Mouse (Mus musculus) embryonic fibroblast, embryonic 13.5 days (primary cell): ENCODE measurements around the gene Gm49661. TPM values are rescaled to one million over a fixed set of nuclear protein-coding genes. Genes with fewer than 3 reads are reported as not detected.

ENCODE experiments used
- H3K27ac ChIP-seq: 2 replicates; pipeline ENCODE4 v1.5.1; 2012; ENCODE audit warnings: low read length, control low read depth, inconsistent platforms; ENCODE audit not compliant: insufficient read depth
- H3K4me1 ChIP-seq: 2 replicates; pipeline ENCODE4 v1.6.1; 2011; ENCODE audit warnings: low read length; ENCODE audit not compliant: control insufficient read depth, insufficient read depth
- H3K4me3 ChIP-seq: 2 replicates; pipeline ENCODE4 v1.5.1; 2011; ENCODE audit warnings: mild to moderate bottlenecking, control low read depth, low read length; ENCODE audit not compliant: insufficient read depth
- CTCF ChIP-seq: IDR thresholded peaks from 2 replicates; pipeline ENCODE4 v1.5.1; 2011; ENCODE audit warnings: mild to moderate bottlenecking, control low read depth, low read length, moderate library complexity, borderline replicate concordance; ENCODE audit not compliant: insufficient read depth
- POLR2A ChIP-seq: IDR thresholded peaks from 2 replicates; pipeline ENCODE4 v1.6.1; 2011; ENCODE audit warnings: low read depth, mild to moderate bottlenecking, control low read depth, low read length, moderate library complexity
- polyA plus RNA-seq: library from polyadenylated mRNA; stranded (reverse); fragments of >200 nt; gene quantifications from 2 replicates; pipeline ENCODE4 v1.2.4, GENCODE M21; 2011; ENCODE audit warnings: low read depth; ENCODE audit not compliant: missing spikeins, insufficient read length

Gm49661 gene
- polyA plus RNA-seq, 1 experiment, result not detected

DNA sequence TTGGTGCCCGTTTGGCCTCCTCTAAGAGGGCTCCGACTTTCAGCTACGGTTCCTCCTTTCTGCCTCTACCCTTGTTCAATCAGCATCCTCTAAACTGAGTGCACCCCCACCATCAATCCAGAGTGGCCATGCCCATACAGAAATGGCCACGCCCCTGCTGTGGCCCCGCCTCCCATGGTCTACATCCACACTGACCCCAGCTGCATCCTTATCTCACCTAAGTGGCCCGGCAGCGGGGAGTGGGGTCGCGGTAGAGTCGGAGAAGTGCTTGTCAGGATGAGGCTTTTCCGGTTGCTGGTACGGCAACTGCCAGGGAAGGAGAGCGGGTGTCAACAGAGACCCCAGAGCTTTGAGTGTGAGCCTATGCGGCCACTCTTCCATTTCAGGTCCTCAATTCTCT, 33.7 kb downstream of the Gm49661 start:
- Histone ChIP-seq H3K4me3 (no peak overlapping the region), H3K4me1 (0 out of 2 replicates have a peak, but pooled peaks cover 3% of the 10 kb centered on the region), H3K27ac (no peak overlapping the region)
- TF ChIP-seq CTCF (no peak), POLR2A (no peak)

DNA sequence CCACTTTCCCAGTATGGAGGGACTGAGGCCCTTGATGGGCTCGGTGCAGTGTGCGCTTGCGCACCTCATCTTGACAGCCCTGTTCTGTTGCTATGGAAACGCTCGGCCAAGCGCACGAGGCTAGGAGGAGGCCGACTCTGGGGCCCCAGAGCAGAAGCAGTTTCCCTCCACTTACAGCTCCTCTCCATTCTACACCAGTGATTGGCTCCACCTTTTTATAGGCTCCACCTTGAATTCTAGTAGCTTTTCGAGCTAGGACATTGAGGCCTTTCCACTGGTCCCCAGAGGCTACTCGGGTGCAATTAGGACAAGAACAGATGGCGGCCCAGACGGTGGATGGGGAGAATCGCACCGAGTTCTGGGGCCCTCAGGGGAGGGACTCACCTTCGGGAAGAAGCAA, 34.4 kb downstream of the Gm49661 start:
- H3K4me3 ChIP-seq, result no peak overlapping the region
- 0 out of 2 replicates have a peak, but pooled peaks cover 3% of the 10 kb centered on the region for H3K4me1 ChIP-seq
- no peak overlapping the region for H3K27ac ChIP-seq
- TF ChIP-seq POLR2A (no peak), CTCF (no peak)

- Histone ChIP-seq H3K27ac (no peak overlapping the region), H3K4me3 (no peak overlapping the region), H3K4me1 (0 out of 2 replicates have a peak, but pooled peaks cover 3% of the 10 kb centered on the region)
- TF ChIP-seq CTCF (no peak), POLR2A (no peak)
These were observed 35.3 kb downstream of the Gm49661 start for GRCm38 (mm10) chr8:84933767-84934559.

GRCm38 (mm10) chr8:84930582-84930981, 38.7 kb downstream of the Gm49661 start:
- Histone ChIP-seq H3K4me1 (no peaks in the 10 kb centered on the region), H3K27ac (no peak overlapping the region), H3K4me3 (no peak overlapping the region)
- TF ChIP-seq CTCF (no peak), POLR2A (no peak)

GRCm38 (mm10) chr8:84928456-84929306, 40.6 kb downstream of the Gm49661 start:
- no peak overlapping the region for H3K27ac ChIP-seq
- no peaks in the 10 kb centered on the region for H3K4me1 ChIP-seq
- H3K4me3 ChIP-seq, result no peak overlapping the region
- TF ChIP-seq CTCF, result peak; percentile 97
- TF ChIP-seq POLR2A, result no peak

DNA sequence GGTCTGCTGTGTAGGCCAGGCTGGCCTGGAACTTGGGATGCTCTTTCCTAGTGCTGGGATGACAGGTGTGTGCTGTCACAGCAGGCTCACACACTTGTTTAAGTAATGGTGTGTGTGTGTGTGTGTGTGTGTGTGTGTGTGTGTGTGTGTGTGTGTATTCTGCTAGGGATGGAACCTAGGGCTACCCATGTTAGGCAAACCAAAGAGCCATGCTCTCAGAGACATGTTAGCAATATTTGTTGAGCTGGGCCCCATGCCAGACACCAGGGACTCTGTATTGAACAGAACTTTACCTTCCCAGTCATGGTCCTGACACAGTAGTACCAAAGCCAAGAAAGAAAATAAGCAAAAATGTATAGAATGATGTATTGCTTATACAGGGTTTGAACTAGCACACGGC, 41.7 kb downstream of the Gm49661 start:
- Histone ChIP-seq H3K4me1 (no peaks in the 10 kb centered on the region), H3K4me3 (no peak overlapping the region), H3K27ac (no peak overlapping the region)
- TF ChIP-seq POLR2A (no peak), CTCF (no peak)

DNA sequence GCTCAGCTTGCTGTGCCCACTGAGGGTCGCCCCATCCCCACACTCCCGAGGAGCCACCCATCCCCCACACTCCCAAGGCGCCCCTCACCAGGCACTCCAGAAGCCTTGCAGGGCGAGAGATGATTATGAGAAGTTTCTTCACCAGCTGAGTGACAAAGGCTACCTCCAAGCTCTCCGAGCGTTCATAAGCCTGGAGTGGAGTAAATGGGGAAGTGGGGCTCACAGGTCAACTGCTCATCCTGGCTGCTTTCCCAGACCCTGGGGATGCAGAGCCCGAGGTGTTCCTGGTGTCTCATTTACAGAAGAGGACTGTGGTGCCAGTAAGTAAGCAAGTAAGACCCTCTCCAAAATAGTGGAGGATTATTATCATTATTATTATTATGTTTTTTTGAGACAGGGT, 43.7 kb downstream of the Gm49661 start:
- H3K4me1 ChIP-seq, result peaks cover 5% of the 10 kb centered on the region
- TF ChIP-seq CTCF (no peak), POLR2A (no peak)
- no peak overlapping the region for H3K27ac ChIP-seq
- H3K4me3 ChIP-seq, result no peak overlapping the region

DNA sequence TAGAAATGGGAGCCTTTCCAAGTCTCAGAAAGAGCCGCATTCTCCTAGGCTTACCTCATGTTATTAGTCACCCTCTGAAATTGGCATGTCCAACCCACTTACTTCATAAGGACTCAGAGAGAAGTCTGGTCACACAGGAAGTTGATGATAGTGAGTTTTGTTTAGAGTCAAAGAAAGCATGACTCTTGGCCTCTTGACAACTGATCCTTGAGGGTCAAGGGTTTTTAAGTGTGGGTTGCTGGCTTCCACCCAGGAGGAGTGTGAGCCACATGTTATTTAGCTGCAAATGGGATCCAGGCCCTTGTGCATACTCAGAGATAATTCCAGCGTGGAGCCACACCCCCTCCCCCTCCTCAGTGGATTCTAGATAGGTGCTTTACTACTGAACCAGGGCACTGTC, 47.6 kb downstream of the Gm49661 start:
- Histone ChIP-seq H3K4me1 (peaks cover 5% of the 10 kb centered on the region), H3K4me3 (no peak overlapping the region)
- TF ChIP-seq CTCF (no peak), POLR2A (no peak)

DNA sequence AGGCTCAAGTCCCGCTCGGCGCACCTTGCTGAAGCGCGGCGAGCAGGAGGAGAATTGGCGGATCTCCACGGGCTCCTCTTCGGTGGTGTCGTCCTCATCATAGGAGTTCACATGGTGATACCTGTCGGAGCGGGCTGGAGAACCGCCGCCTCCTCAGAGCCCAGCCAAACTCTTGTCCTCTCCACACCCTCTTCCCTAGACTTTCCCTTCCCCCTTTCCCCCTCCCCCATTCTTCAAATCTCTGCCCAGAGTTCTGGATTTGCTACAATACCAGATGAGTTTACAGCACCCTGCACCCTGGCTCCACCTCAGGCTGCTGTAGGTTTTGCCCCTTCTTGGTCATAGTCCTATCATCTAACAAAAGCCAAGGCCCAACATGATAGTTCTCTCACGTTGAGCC, 50.6 kb downstream of the Gm49661 start:
- Histone ChIP-seq H3K4me3 (no peak overlapping the region), H3K4me1 (peaks cover 5% of the 10 kb centered on the region), H3K27ac (no peak overlapping the region)
- TF ChIP-seq CTCF (no peak), POLR2A (no peak)

More for the DNA sequence above, 47.6 kb downstream of the Gm49661 start:
- H3K27ac ChIP-seq, result no peak overlapping the region

DNA sequence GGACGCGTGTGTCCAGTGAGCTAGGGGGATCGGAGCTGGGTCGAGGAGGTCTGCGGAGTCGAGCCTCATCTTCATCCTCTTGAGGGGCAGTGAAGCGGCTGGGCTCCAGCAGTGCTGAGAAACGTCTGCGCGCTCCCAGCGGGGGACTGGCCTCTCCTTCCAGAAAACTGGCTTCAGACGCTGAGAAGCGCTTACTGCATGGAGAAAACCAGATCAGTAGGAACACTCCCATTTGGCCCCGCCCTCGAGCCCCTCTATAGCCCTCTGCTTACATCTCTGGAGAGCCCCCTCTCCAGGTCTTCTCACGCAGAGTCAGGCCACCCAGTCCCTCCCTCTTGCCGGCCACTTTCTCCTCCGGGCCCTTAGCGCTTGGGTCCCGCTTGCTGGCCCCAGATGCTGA, 51.5 kb downstream of the Gm49661 start:
- Histone ChIP-seq H3K4me1 (peaks cover 5% of the 10 kb centered on the region), H3K27ac (no peak overlapping the region), H3K4me3 (no peak overlapping the region)
- TF ChIP-seq CTCF (no peak), POLR2A (no peak)

Other genes starting within 250 kb of the Gm49661 start
- 0.74 TPM in 1 of 2 replicates, not detected in the other for gene G430095P16Rik, start 246.4 kb downstream of the Gm49661 start, polyA plus RNA-seq
- 173 and 236 TPM in 2 replicates for gene Nfix, start 169.1 kb downstream of the Gm49661 start, polyA plus RNA-seq
- 2.0 and 2.3 TPM in 2 replicates for gene Dand5, start 146.6 kb downstream of the Gm49661 start, polyA plus RNA-seq
- gene Gadd45gip1, start 137.9 kb downstream of the Gm49661 start, polyA plus RNA-seq, result 11.7 and 12.6 TPM in 2 replicates
- 57.6 and 61.7 TPM in 2 replicates for gene Rad23a, start 128.8 kb downstream of the Gm49661 start, polyA plus RNA-seq
- gene Calr, start 122.5 kb downstream of the Gm49661 start, polyA plus RNA-seq, result 1,122 and 1,201 TPM in 2 replicates
- 41.0 and 43.5 TPM in 2 replicates for gene Farsa, start 112.4 kb downstream of the Gm49661 start, polyA plus RNA-seq
- gene Syce2, start 97.3 kb downstream of the Gm49661 start, polyA plus RNA-seq, result 8.7 and 18.9 TPM in 2 replicates
- 18.6 and 23.5 TPM in 2 replicates for gene Gcdh, start 75.5 kb downstream of the Gm49661 start, polyA plus RNA-seq
- not detected in 2 replicates for gene Klf1, start 67.5 kb downstream of the Gm49661 start, polyA plus RNA-seq
- 17.2 and 19.7 TPM in 2 replicates for gene Dnase2a, start 60.9 kb downstream of the Gm49661 start, polyA plus RNA-seq
- gene Mast1, start 32.1 kb downstream of the Gm49661 start, polyA plus RNA-seq, result not detected in 2 replicates
- gene Rtbdn, start 22.4 kb downstream of the Gm49661 start, polyA plus RNA-seq, result not detected in 2 replicates
- 244 and 312 TPM in 2 replicates for gene Prdx2, start 154 bp upstream of the Gm49661 start, polyA plus RNA-seq
- 27.9 and 30.7 TPM in 2 replicates for gene Rnaseh2a, start 334 bp upstream of the Gm49661 start, polyA plus RNA-seq
- gene Junb, start 9.3 kb upstream of the Gm49661 start, polyA plus RNA-seq, result 35.0 and 42.0 TPM in 2 replicates
- 7.9 and 8.1 TPM in 2 replicates for gene Hook2, start 21.2 kb upstream of the Gm49661 start, polyA plus RNA-seq
- not detected in 2 replicates for gene Best2, start 45.1 kb upstream of the Gm49661 start, polyA plus RNA-seq
- gene Asna1, start 55.8 kb upstream of the Gm49661 start, polyA plus RNA-seq, result 71.1 and 73.2 TPM in 2 replicates
- 108 and 117 TPM in 2 replicates for gene Trir, start 57.4 kb upstream of the Gm49661 start, polyA plus RNA-seq
- 106 and 120 TPM in 2 replicates for gene Tnpo2, start 67.5 kb upstream of the Gm49661 start, polyA plus RNA-seq
- 28.8 TPM in 2 replicates for gene Fbxw9, start 90.6 kb upstream of the Gm49661 start, polyA plus RNA-seq
- gene Gm5741, start 98.5 kb upstream of the Gm49661 start, polyA plus RNA-seq, result not detected in 2 replicates
- gene Dhps, start 102.3 kb upstream of the Gm49661 start, polyA plus RNA-seq, result 36.1 and 36.7 TPM in 2 replicates
- 133 and 144 TPM in 2 replicates for gene Wdr83os, start 111.3 kb upstream of the Gm49661 start, polyA plus RNA-seq
- gene Wdr83, start 111.9 kb upstream of the Gm49661 start, polyA plus RNA-seq, result 19.5 and 22.2 TPM in 2 replicates
- gene Man2b1, start 113.8 kb upstream of the Gm49661 start, polyA plus RNA-seq, result 45.5 and 51.3 TPM in 2 replicates
- gene Zfp791, start 153.7 kb upstream of the Gm49661 start, polyA plus RNA-seq, result 1.1 and 1.7 TPM in 2 replicates
- gene Cks1brt, start 182.5 kb upstream of the Gm49661 start, polyA plus RNA-seq, result not detected in 2 replicates